Mouse (Mus musculus) kidney, embryonic 16.5 days (tissue): ENCODE results near the gene Smg6. TPM values are rescaled to one million over a fixed set of nuclear protein-coding genes. Genes with fewer than 3 reads are reported as not detected.

Experiments used
- ATAC-seq: fragments of 200-750 bp; cut with Nextera tagmentation; 2 replicates; pipeline ENCODE4 v1.8.0; 2017; ENCODE audit warnings: moderate TSS enrichment; ENCODE audit not compliant: low FRiP score, low TSS enrichment
- H3K27ac ChIP-seq: fragments of 300-500 bp; sonication (generic); 2 replicates; pipeline ENCODE4 v1.5.1; 2014; ENCODE audit warnings: low read length
- H3K27me3 ChIP-seq: fragments of 300-500 bp; sonication (generic); 2 replicates; pipeline ENCODE4 v1.6.1; 2014; ENCODE audit warnings: low read length, control low read depth, mixed read lengths; ENCODE audit not compliant: insufficient read depth
- H3K36me3 ChIP-seq: fragments of 300-500 bp; sonication (generic); 2 replicates; pipeline ENCODE4 v1.6.1; 2014; ENCODE audit warnings: low read length, control low read depth, mixed read lengths; ENCODE audit not compliant: insufficient read depth
- H3K4me1 ChIP-seq: fragments of 300-500 bp; sonication (generic); 2 replicates; pipeline ENCODE4 v1.6.1; 2014; ENCODE audit warnings: low read length, control low read depth, mixed read lengths; ENCODE audit not compliant: insufficient read depth
- H3K4me2 ChIP-seq: fragments of 300-500 bp; sonication (generic); replicated peaks from 2 replicates; pipeline ENCODE4 v1.6.1; 2014; ENCODE audit warnings: low read depth, low read length
- H3K4me3 ChIP-seq: fragments of 300-500 bp; sonication (generic); 2 replicates; pipeline ENCODE4 v1.5.1; 2014; ENCODE audit warnings: mild to moderate bottlenecking, low read length
- H3K9ac ChIP-seq: fragments of 300-500 bp; sonication (generic); replicated peaks from 2 replicates; pipeline ENCODE4 v1.6.1; 2014; ENCODE audit warnings: low read length
- H3K9me3 ChIP-seq: fragments of 300-500 bp; sonication (generic); 2 replicates; pipeline ENCODE4 v1.6.1; 2016; ENCODE audit warnings: low read length, control low read depth
- WGBS: fragments of 180-500 bp; shearing (Covaris S2); extraction: QIAGEN DNeasy Blood & Tissue Kit; methylation state at CpG from one replicate; pipeline ENCODE4 v1.1.7; 2014; 5-methylcytosine and 5-hydroxymethylcytosine counted together
- polyA plus RNA-seq: library from polyadenylated mRNA; unstranded; fragments of >200 nt; fragmentation: Nextera tagmentation; extraction: Ambion mirVana; gene quantifications from 2 replicates; pipeline ENCODE4 v1.2.1, GENCODE M21; 2015

Gene Smg6
- polyA plus RNA-seq, 1 experiment from 2014 or later: 17.9 TPM

DNA sequence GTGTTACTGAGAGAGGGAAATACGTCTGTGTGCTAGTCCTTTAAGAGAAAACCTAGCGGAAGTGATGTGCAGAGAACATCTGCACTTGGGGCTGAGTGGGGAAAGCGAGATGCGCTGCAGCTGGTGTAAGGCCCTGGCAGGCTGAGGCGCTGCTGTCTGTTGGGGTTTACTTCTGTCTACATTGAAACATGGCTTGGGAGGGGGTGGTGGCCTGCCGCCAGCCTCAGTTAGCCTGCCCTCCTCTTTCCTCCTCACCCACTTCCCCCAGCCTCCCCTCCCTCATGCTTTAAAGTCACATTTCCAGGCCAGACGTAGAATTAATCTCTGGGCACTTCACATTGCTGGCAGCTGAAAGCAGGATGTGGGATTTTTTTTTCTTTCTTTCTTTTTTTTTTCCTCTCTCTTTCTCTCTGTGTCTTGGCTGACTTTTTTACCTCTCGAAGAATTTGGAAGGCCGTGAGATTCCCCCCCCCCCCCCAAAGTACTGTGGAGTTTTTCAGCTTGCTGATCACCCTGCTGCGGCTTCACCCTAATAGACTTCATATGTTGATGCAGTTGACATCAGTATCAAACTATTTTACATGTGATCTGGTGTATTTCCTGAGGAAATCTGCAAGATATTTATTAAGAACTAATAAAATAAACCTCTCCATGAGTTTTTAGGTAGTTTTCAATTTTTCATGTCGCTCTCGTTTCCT is 87.5 kb downstream of the Smg6 start:
- 0 out of 2 replicates have a peak, but pooled peaks cover 2% of the 10 kb centered on the region for H3K36me3 ChIP-seq
- no peaks in the 10 kb centered on the region for H3K9me3 ChIP-seq
- peak; percentile 92 for ATAC-seq
- no peaks in the 10 kb centered on the region for H3K27me3 ChIP-seq
- H3K27ac ChIP-seq: peak overlapping the region; percentile 90
- H3K4me1 ChIP-seq: peaks cover 38% of the 10 kb centered on the region
- H3K9ac ChIP-seq: peak overlapping the region; percentile 12; the same call in 1 of the 2 replicates
- H3K4me2 ChIP-seq: peak overlapping the region; percentile 8; the same call in 1 of the 2 replicates
- H3K4me3 ChIP-seq: no peak overlapping the region
- 26% methylated on average over 12 of the region's 12 CpGs for WGBS

DNA sequence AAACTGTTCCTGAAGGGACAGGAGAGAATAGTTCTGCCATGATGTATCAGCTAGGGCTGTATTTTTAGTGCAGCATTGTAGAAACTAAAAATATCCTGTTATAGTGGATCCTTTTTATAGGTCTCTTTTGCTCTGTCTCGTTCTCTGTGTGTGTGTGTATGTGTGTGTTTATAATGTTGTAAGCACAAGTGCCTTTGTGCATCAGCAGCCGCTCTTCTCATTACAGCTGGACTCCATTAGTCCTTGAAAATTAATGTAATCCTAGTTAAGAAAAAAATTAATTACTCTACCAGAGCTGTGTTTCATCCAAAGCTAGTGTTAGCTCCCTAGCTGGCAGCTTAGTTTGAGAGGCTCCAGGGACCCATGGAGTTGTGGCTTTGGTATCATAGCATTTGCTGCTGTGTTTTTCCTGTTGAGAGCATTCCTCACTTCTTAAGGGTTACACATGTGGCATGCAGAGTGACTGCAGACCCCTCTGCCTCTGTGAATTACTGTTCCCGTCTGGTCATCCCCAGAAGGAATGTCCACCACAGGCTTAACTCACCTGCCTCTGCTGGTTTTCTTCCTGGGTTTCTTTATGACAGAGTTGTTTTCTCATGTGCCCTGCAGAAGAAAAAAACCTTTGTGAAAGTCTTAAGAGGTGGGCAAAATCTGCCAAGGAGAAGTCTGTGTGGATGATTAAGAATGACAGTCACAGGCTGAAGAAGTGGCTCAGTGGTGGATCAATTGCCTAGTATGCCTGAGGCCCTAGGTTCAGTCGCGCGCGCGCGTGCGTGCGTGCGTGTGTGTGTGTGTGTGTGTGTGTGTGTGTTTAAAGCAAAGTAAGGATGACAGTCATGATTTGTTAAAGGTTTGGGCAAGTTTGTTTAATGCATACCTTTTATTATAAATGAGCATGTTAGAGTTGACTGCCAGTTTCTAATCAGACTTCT is 88.4 kb downstream of the Smg6 start:
- H3K27ac ChIP-seq: peak overlapping the region; percentile 90
- no peak overlapping the region for H3K4me2 ChIP-seq
- no peaks in the 10 kb centered on the region for H3K9me3 ChIP-seq
- peak overlapping the region; percentile 41; the same call in 1 of the 2 replicates for H3K9ac ChIP-seq
- peaks cover 38% of the 10 kb centered on the region for H3K4me1 ChIP-seq
- H3K36me3 ChIP-seq: 0 out of 2 replicates have a peak, but pooled peaks cover 2% of the 10 kb centered on the region
- 75% methylated on average over 12 of the region's 12 CpGs for WGBS
- no peak for ATAC-seq
- no peak overlapping the region for H3K4me3 ChIP-seq
- no peaks in the 10 kb centered on the region for H3K27me3 ChIP-seq

GRCm38 (mm10) chr11:75014816-75015215 is 89.2 kb downstream of the Smg6 start:
- Histone ChIP-seq H3K9me3 (no peaks in the 10 kb centered on the region), H3K4me3 (no peak overlapping the region), H3K27me3 (no peaks in the 10 kb centered on the region), H3K27ac (peak overlapping the region; percentile 90), H3K36me3 (0 out of 2 replicates have a peak, but pooled peaks cover 2% of the 10 kb centered on the region), H3K9ac (no peak overlapping the region), H3K4me1 (peaks cover 38% of the 10 kb centered on the region), H3K4me2 (no peak overlapping the region)
- ATAC-seq: no peak
- 86% methylated on average over 4 of the region's 4 CpGs for WGBS

DNA sequence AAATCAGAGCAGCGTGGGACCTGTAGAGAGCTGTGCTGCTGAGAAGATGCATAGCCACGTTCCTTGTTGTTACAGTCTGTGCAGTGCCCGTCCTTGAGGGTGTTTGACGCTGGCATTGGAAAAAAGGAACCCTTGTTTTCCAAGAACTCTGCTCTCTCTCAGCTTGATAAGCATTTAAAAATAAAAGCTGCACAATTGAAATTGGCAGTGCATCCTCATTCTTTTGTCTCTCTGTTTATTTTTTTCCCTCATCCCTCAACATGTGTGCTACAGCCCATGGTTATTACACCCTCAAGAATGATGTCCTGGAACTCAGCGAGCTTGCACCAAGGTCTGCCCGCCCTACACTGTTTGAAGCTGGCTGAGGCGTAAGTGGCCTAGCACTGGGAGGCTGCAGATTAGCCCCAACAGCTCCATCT is 89.8 kb downstream of the Smg6 start:
- no peak overlapping the region for H3K9ac ChIP-seq
- peak overlapping the region; percentile 90 for H3K27ac ChIP-seq
- peaks cover 38% of the 10 kb centered on the region for H3K4me1 ChIP-seq
- H3K9me3 ChIP-seq: no peaks in the 10 kb centered on the region
- H3K36me3 ChIP-seq: 0 out of 2 replicates have a peak, but pooled peaks cover 2% of the 10 kb centered on the region
- WGBS: 73% methylated on average over 7 of the region's 7 CpGs
- no peaks in the 10 kb centered on the region for H3K27me3 ChIP-seq
- ATAC-seq: no peak
- H3K4me2 ChIP-seq: no peak overlapping the region
- H3K4me3 ChIP-seq: no peak overlapping the region

- no peak for ATAC-seq
- Histone ChIP-seq H3K36me3 (0 out of 2 replicates have a peak, but pooled peaks cover 2% of the 10 kb centered on the region), H3K4me2 (no peak overlapping the region), H3K27ac (peak overlapping the region; percentile 23; the same call in 1 of the 2 replicates), H3K4me3 (no peak overlapping the region), H3K4me1 (peaks cover 38% of the 10 kb centered on the region), H3K9me3 (no peaks in the 10 kb centered on the region), H3K27me3 (no peaks in the 10 kb centered on the region), H3K9ac (no peak overlapping the region)
- WGBS: 82% methylated on average over 5 of the region's 5 CpGs
These were observed 90.8 kb downstream of the Smg6 start for GRCm38 (mm10) chr11:75016309-75016860.

GRCm38 (mm10) chr11:75017831-75018230 is 92.2 kb downstream of the Smg6 start:
- ATAC-seq: no peak
- 62% methylated on average over 2 of the region's 2 CpGs for WGBS
- H3K27ac ChIP-seq: no peak overlapping the region; the same call in 1 of the 2 replicates
- no peak overlapping the region for H3K4me3 ChIP-seq
- no peaks in the 10 kb centered on the region for H3K27me3 ChIP-seq
- no peaks in the 10 kb centered on the region for H3K9me3 ChIP-seq
- H3K36me3 ChIP-seq: 0 out of 2 replicates have a peak, but pooled peaks cover 2% of the 10 kb centered on the region
- H3K9ac ChIP-seq: no peak overlapping the region
- H3K4me1 ChIP-seq: peaks cover 29% of the 10 kb centered on the region
- H3K4me2 ChIP-seq: no peak overlapping the region

DNA sequence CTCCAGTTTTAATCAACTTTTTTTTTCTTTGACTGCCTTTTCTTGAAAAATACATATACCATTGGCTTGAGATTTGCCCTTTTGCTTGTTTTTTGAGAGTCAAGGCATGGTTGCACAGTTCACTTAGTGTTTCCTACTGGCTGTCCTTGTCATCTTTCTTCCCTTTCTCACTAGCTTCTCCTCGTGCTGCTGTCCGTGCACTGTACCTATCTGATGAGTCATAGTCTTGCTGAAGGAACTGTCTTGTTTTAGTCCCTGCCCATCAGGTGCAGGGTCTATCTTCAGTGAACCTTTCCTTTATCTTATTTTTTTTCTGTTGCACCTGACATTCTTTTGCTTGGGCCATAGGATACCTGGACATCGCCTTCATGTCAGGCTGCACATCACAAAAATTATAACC is 101.4 kb downstream of the Smg6 start:
- no peak overlapping the region for H3K4me2 ChIP-seq
- no peaks in the 10 kb centered on the region for H3K36me3 ChIP-seq
- WGBS: 93% methylated on average over 3 of the region's 3 CpGs
- H3K27me3 ChIP-seq: no peaks in the 10 kb centered on the region
- no peak for ATAC-seq
- H3K9me3 ChIP-seq: no peaks in the 10 kb centered on the region
- H3K4me3 ChIP-seq: no peak overlapping the region
- no peak overlapping the region for H3K27ac ChIP-seq
- no peak overlapping the region for H3K9ac ChIP-seq
- peaks cover 4% of the 10 kb centered on the region; the same call in 1 of the 2 replicates for H3K4me1 ChIP-seq

GRCm38 (mm10) chr11:75027616-75028015 is 102.0 kb downstream of the Smg6 start:
- Histone ChIP-seq H3K36me3 (no peaks in the 10 kb centered on the region), H3K27ac (no peak overlapping the region), H3K9me3 (no peaks in the 10 kb centered on the region), H3K4me1 (peaks cover 4% of the 10 kb centered on the region; the same call in 1 of the 2 replicates), H3K4me3 (no peak overlapping the region), H3K27me3 (no peaks in the 10 kb centered on the region), H3K4me2 (no peak overlapping the region), H3K9ac (no peak overlapping the region)
- ATAC-seq: no peak
- WGBS: 83% methylated on average over 2 of the region's 2 CpGs

DNA sequence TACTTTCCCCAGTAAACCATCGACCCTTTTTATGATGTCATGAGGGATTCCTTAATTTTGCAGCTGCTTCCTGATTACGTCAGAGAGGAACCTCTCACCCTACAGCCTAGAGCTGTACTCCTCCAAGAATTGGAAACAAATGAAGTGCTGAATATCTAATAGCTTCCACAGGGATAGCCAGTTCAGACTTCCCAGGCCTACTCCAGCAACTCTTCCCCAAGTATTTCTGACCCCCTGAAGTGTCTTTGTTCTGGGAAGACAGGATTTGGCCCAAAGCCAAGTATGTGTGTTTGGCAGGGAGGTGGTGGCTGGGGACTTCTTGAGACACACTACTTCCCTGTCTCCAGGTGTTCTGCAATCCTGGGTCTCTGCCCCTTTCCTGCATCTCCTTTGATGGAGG is 105.6 kb downstream of the Smg6 start:
- WGBS: 58% methylated on average over 2 of the region's 2 CpGs
- Histone ChIP-seq H3K9me3 (no peaks in the 10 kb centered on the region), H3K27me3 (no peaks in the 10 kb centered on the region), H3K27ac (no peak overlapping the region), H3K9ac (no peak overlapping the region), H3K36me3 (0 out of 2 replicates have a peak, but pooled peaks cover 3% of the 10 kb centered on the region), H3K4me2 (no peak overlapping the region), H3K4me3 (no peak overlapping the region), H3K4me1 (peaks cover 7% of the 10 kb centered on the region; the same call in 1 of the 2 replicates)
- no peak for ATAC-seq
